Mouse (Mus musculus) brain, embryonic 14.5 days (tissue): ENCODE data around the gene Trappc12.

Experiments
- CTCF ChIP-seq: fragments of 200-500 bp; IDR thresholded peaks from 2 replicates; pipeline ENCODE4 v1.5.1; 2012; ENCODE audit warnings: inconsistent platforms, mild to moderate bottlenecking, moderate library complexity, borderline replicate concordance; ENCODE audit not compliant: insufficient read depth, insufficient read length; ENCODE audit errors: extremely low read depth
- POLR2A ChIP-seq: fragments of 200-500 bp; IDR thresholded peaks from 2 replicates; pipeline ENCODE4 v1.6.1; 2012; ENCODE audit warnings: mild to moderate bottlenecking, inconsistent platforms, borderline replicate concordance; ENCODE audit not compliant: poor library complexity, insufficient read depth, insufficient read length, severe bottlenecking; ENCODE audit errors: extremely low read depth

DNA sequence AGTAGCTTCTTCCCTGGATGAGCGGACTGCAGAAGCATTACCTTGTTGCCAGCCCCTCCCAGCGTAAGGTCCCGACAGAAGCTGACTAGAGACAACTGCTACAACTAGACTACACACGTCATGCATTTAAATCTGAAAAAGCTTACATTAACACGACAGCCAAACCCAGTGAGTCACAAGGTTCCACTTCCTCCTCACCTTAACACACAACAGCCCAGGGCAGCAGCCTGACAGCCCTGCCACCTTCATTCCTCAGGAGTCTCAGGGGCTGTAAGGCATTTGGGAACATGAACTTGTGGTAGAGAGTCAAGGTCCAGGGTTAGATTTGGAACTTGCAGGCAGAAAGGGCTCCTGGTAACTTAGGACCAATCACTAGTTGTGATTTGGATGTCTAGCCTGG is 23.2 kb downstream of the Trappc12 start:
- TF ChIP-seq CTCF (no peak), POLR2A (no peak)
